Mouse (Mus musculus): ENCODE results near the gene Fam240a. TPM values are rescaled to one million over a fixed set of nuclear protein-coding genes. Genes with fewer than 3 reads are reported as not detected.

Fam240a gene
- not detected for polyA plus RNA-seq (2012; fragmentation: generic; extraction: Trizol)

GRCm38 (mm10) chr9:110916786-110917185 is at the start of gene Fam240a:
Gene Fam240a, minus strand, starts transcription at chr9:110916861.

GRCm38 (mm10) chr9:110951397-110951796 is 34.7 kb upstream of the Fam240a start, which contains the start of gene Lrrc2:
Gene Lrrc2, plus strand, starts transcription at chr9:110951545.

DNA sequence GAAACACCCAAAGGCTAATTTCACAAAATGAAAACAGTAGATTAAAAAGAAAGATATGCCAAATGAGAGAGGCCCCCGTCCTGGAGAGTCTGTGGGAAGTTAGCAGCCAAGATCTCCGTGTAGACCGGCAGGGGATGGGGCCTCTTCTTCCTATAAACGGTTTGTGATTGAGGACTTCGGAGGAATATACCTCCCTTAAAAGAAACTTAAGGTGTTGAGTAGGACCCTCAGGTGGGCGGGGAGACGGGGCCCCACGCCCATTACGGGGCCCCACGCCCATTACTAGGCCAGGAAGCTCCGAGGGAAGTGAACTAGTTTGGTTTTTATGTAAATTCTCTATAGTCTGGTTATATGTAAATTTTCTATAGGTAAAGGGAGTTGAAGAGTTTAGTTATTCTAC is 29.3 kb upstream of the Fam240a start, which contains the start of gene Tdgf1:
Gene Tdgf1, minus strand, starts transcription at position 233 of the 400 bp plus-strand sequence.

GRCm38 (mm10) chr9:110879998-110880561 is 36.6 kb downstream of the Fam240a start, which contains the start of gene Tmie:
Gene Tmie, minus strand, starts transcription at chr9:110880113.

DNA sequence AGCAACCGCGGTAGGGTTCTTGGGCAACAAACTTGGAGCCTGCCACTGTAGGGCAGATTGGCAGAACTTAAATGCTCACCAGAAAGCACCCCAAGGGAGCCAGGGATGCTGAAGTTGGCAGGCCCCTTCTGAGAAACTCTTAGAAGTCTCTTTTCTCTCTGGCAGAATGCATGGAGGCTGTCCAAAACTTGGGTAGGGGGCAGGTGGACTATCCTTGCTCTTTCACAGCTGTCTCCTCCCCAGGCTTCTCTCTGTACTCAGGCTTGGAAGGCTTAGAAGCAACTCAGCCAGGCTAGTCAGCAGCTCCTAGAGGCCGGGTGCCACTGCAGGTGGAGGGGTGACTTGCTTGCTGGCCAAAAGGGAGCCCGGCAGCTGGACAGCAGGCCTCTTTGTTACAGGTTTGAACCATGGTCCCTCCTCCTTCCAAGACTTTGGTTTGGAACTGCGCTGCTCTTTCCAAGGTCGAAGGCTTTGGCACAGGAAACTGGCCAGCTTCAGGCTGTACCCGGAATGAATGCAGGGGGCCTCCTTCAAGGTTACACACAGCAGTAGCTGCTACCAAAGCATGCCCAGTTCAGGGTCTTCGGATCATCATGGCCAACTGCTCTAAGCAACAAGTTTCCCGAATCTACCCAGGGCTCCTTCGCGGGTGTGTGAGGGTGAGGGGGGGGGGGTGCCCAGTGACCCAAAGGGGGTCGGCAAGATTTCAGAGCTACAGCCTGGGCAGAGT is 37.3 kb downstream of the Fam240a start, which contains the start of gene Als2cl:
Gene Als2cl, plus strand, starts transcription at position 680 of the 730 bp plus-strand sequence.

Other genes with a start within 250 kb of the Fam240a start
- not detected for gene Myl3, start 175.0 kb downstream of the Fam240a start, polyA plus RNA-seq (2012; fragmentation: generic; extraction: Trizol)
- gene Pth1r, start 169.7 kb downstream of the Fam240a start, polyA plus RNA-seq (2012; fragmentation: generic; extraction: Trizol) = under 1 TPM; 0.26 to 0.63 TPM
- not detected for gene Prss42, start 118.7 kb downstream of the Fam240a start, polyA plus RNA-seq (2012; fragmentation: generic; extraction: Trizol)
- gene Prss44, start 102.9 kb downstream of the Fam240a start, polyA plus RNA-seq (2012; fragmentation: generic; extraction: Trizol) = not detected
- gene Prss43, start 90.2 kb downstream of the Fam240a start, polyA plus RNA-seq (2012; fragmentation: generic; extraction: Trizol) = not detected
- not detected for gene Prss45, start 82.3 kb downstream of the Fam240a start, polyA plus RNA-seq (2012; fragmentation: generic; extraction: Trizol)
- not detected for gene Prss46, start 72.4 kb downstream of the Fam240a start, polyA plus RNA-seq (2012; fragmentation: generic; extraction: Trizol)
- not detected for gene Prss50, start 58.9 kb downstream of the Fam240a start, polyA plus RNA-seq (2012; fragmentation: generic; extraction: Trizol)
- gene Als2cl, start 37.0 kb downstream of the Fam240a start, polyA plus RNA-seq (2012; fragmentation: generic; extraction: Trizol) = under 1 TPM; 0.05 to 0.12 TPM
- not detected for gene Tmie, start 36.7 kb downstream of the Fam240a start, polyA plus RNA-seq (2012; fragmentation: generic; extraction: Trizol)
- not detected for gene Tdgf1, start 29.3 kb upstream of the Fam240a start, polyA plus RNA-seq (2012; fragmentation: generic; extraction: Trizol)
- gene Lrrc2, start 34.7 kb upstream of the Fam240a start, polyA plus RNA-seq (2012; fragmentation: generic; extraction: Trizol) = not detected
- gene Rtp3, start 73.7 kb upstream of the Fam240a start, polyA plus RNA-seq (2012; fragmentation: generic; extraction: Trizol) = not detected
- gene Ltf, start 102.4 kb upstream of the Fam240a start, polyA plus RNA-seq (2012; fragmentation: generic; extraction: Trizol) = not detected
- gene Ccrl2, start 140.7 kb upstream of the Fam240a start, polyA plus RNA-seq (2012; fragmentation: generic; extraction: Trizol) = under 1 TPM in 1 of 2 experiments, not detected in 1; 0.01 TPM
- gene Lrrfip2, start 200.7 kb upstream of the Fam240a start, polyA plus RNA-seq (2012; fragmentation: generic; extraction: Trizol) = 10 to 100 TPM in 1 of 2 experiments, 1 to 10 TPM in 1; 4.8 to 14.5 TPM

Measured in C3H10T1/2 (cell line).